Mouse (Mus musculus) mesoderm, embryonic 11.5 days (tissue): ENCODE results near the gene Itga2.

Experiments used
- DNase-seq: peaks from one replicate; pipeline ENCODE4 v3.0.0-alpha.2; 2012; ENCODE audit warnings: low read depth, low spot score

Itga2 gene

GRCm38 (mm10) chr13:114931775-114932294 is at the start of gene Itga2:
Gene Itga2, minus strand, starts transcription at chr13:114932100.
- peak; percentile 53 for DNase-seq

GRCm38 (mm10) chr13:114980831-114981419 is 49.0 kb upstream of the Itga2 start:
- DNase-seq, result peak; percentile 37

GRCm38 (mm10) chr13:114974484-114975042 is 42.7 kb upstream of the Itga2 start:
- no peak for DNase-seq

- DNase-seq, result no peak
These were observed 40.0 kb upstream of the Itga2 start for GRCm38 (mm10) chr13:114971905-114972304.

GRCm38 (mm10) chr13:114964233-114964632 is 32.3 kb upstream of the Itga2 start:
- DNase-seq, result peak; percentile 73

- DNase-seq, result no peak
These were observed 22.6 kb upstream of the Itga2 start for GRCm38 (mm10) chr13:114954516-114954915.

GRCm38 (mm10) chr13:114933541-114933940 is 1.6 kb upstream of the Itga2 start:
- no peak for DNase-seq

GRCm38 (mm10) chr13:114930996-114931649 is 777 bp downstream of the Itga2 start:
- DNase-seq, result peak; percentile 15

- DNase-seq, result no peak
These were observed 7.1 kb downstream of the Itga2 start for GRCm38 (mm10) chr13:114924785-114925184.

- DNase-seq, result peak; percentile 41
These were observed 8.6 kb downstream of the Itga2 start for GRCm38 (mm10) chr13:114923331-114923730.

- DNase-seq, result no peak
These were observed 16.1 kb downstream of the Itga2 start for GRCm38 (mm10) chr13:114915767-114916166.

GRCm38 (mm10) chr13:114914963-114915362 is 16.9 kb downstream of the Itga2 start:
- no peak for DNase-seq

- no peak for DNase-seq
These were observed 17.3 kb downstream of the Itga2 start for GRCm38 (mm10) chr13:114914559-114914958.

- no peak for DNase-seq
These were observed 21.3 kb downstream of the Itga2 start for GRCm38 (mm10) chr13:114910629-114911028.

- DNase-seq, result no peak
These were observed 22.4 kb downstream of the Itga2 start for GRCm38 (mm10) chr13:114909514-114909913.

- no peak for DNase-seq
These were observed 24.0 kb downstream of the Itga2 start for GRCm38 (mm10) chr13:114907876-114908275.

- peak; percentile 51 for DNase-seq
These were observed 35.0 kb downstream of the Itga2 start for GRCm38 (mm10) chr13:114896751-114897386.

- no peak for DNase-seq
These were observed 36.0 kb downstream of the Itga2 start for GRCm38 (mm10) chr13:114895896-114896295.

- DNase-seq, result no peak
These were observed 37.2 kb downstream of the Itga2 start for GRCm38 (mm10) chr13:114894718-114895117.

- no peak for DNase-seq
These were observed 40.2 kb downstream of the Itga2 start for GRCm38 (mm10) chr13:114891655-114892054.

- no peak for DNase-seq
These were observed 44.2 kb downstream of the Itga2 start for GRCm38 (mm10) chr13:114887695-114888094.

- DNase-seq, result no peak
These were observed 44.6 kb downstream of the Itga2 start for GRCm38 (mm10) chr13:114887293-114887692.
